Mouse (Mus musculus) heart, postnatal 0 days (tissue): ENCODE data around the gene Vrk3.

Experiments
- CTCF ChIP-seq: IDR thresholded peaks from 2 replicates; pipeline ENCODE4 v1.5.1; 2016; ENCODE audit warnings: antibody characterized with exemption, control low read depth, low read depth
- EP300 ChIP-seq: IDR thresholded peaks from 2 replicates; pipeline ENCODE4 v1.6.1; 2016; ENCODE audit warnings: antibody characterized with exemption, low read depth

GRCm38 (mm10) chr7:44819391-44819790 is 71.2 kb downstream of the Vrk3 start:
- TF ChIP-seq EP300: no peak
- TF ChIP-seq CTCF: no peak
